Mouse (Mus musculus): ENCODE measurements at regions not wholly inside any gene's neighbourhood (a gene's known extent, or its start where the extent isn't known, plus 50 kb on each side); places are given as distances from the start of the nearest gene placed in this dataset.

DNA sequence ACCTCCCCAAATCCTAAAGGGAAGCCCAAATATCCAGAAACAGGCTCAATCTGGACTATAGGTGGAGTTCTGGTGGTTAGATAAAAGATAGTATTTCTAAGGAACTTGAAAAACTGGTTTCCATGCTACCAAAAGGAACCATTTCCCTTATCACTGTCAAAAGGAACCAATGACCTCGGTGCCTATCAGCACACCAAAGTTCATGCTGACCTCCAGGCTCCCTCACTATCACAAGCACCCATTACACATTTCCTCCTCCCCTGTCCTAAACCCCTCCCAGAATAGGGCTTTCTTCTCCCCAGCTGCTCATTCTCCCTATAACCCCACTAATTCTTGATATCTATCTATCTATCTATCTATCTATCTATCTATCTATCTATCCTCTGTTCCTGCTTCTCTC, 144.2 kb downstream of the Nuf2 start:
- TF ChIP-seq CTCF (IDR thresholded peaks at IDR 0.05), result no peak
- TF ChIP-seq EP300 (IDR thresholded peaks at IDR 0.05), result no peak
